Comparison of ENCODE assay signal across 8 mouse cellular contexts in the genomic region with DNA sequence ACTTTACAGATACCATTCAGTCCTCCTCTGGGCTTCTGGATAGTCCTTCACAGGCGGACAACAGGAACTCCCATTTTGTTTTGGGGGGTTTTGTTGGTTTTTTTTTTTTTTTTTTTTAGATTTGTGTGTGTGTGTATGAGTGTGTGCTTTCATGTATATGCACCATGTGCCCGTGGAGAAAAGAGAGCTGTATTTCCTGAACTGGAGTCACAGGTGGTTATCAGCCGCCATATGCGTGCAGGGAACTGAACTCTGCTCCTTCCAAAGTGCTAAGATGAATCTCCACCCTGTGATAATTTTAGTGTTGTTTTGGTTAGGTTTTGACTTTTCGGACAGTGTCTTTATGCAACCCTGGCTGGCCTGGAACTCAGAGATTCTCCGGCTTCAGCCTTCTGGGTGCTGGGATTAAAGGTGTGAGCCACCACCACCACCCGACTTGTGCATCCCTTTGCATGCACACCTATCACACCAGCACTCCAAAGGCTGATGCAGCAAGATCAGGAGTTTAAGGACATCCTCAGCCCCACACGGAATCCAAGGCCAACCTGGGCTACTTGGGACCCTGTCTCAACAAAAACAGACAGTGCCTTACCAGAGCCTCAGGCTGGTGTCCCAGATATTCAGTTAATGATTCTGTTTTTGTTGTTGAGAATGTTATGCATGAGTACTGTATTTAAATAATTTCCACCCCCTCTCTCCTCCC. TPM values are rescaled to one million over a fixed set of nuclear protein-coding genes. Genes with fewer than 3 reads are reported as not detected.
A peak's percentile ranks its signal among the peaks of the same experiment; 100 is the strongest.
DNase-seq lines count a peak whose midpoint lies in the region; ATAC-seq and TF ChIP-seq lines count a peak whose summit lies in the region.

No protein-coding gene starts in this region.

- no peak overlapping the region for H3K27ac ChIP-seq in embryonic facial prominence, embryonic 11.5 days (replicated peaks; ENCODE audit: low read depth, low read length)
- peak overlapping the region; percentile 85 for H3K27ac ChIP-seq in kidney, adult 2 months (ENCODE audit: insufficient read depth, low read depth, low read length)
- peak overlapping the region; percentile 91; the same call in 1 of the 2 replicates for H3K27ac ChIP-seq in midbrain, embryonic 15.5 days

- TF ChIP-seq CTCF in kidney, adult 2 months (conservative IDR thresholded peaks at IDR 0.05; ENCODE audit: insufficient read depth, insufficient read length, low read depth, low read length), result no peak

- no peaks in the 10 kb centered on the region for H3K27me3 ChIP-seq in embryonic facial prominence, embryonic 11.5 days (ENCODE audit: control insufficient read depth, insufficient read depth, low read length)
- no peaks in the 10 kb centered on the region for H3K27me3 ChIP-seq in kidney, adult 2 months (replicated peaks; ENCODE audit: control insufficient read depth, insufficient read depth, low read length)
- no peaks in the 10 kb centered on the region for H3K27me3 ChIP-seq in midbrain, embryonic 15.5 days (replicated peaks)

- peak; percentile 48 for DNase-seq in kidney, adult 11 months
- no peak for DNase-seq in kidney, postnatal 4 days
- no peak for DNase-seq in embryonic facial prominence, embryonic 11.5 days (ENCODE audit: low spot score)
- no peak for DNase-seq in kidney, adult 2 months
- DNase-seq in layer of hippocampus, adult 11-12 months (ENCODE audit: low spot score), result no peak
- no peak for DNase-seq in thymus, adult 18-20 months
- DNase-seq in urinary bladder, postnatal 25 days (ENCODE audit: low spot score), result no peak

- H3K4me2 ChIP-seq in embryonic facial prominence, embryonic 11.5 days (ENCODE audit: low read depth, low read length), result peak overlapping the region; percentile 72
- peak overlapping the region; percentile 79 for H3K4me2 ChIP-seq in midbrain, embryonic 15.5 days

- H3K9me3 ChIP-seq in embryonic facial prominence, embryonic 11.5 days (replicated peaks; ENCODE audit: control insufficient read depth, low read length), result no peaks in the 10 kb centered on the region
- no peaks in the 10 kb centered on the region for H3K9me3 ChIP-seq in midbrain, embryonic 15.5 days

- peak overlapping the region; percentile 84 for H3K9ac ChIP-seq in embryonic facial prominence, embryonic 11.5 days (replicated peaks; ENCODE audit: low read length)
- H3K9ac ChIP-seq in midbrain, embryonic 15.5 days, result peak overlapping the region; percentile 93

- peak overlapping the region; percentile 62 for H3K4me3 ChIP-seq in embryonic facial prominence, embryonic 11.5 days (ENCODE audit: low read depth, low read length)
- H3K4me3 ChIP-seq in kidney, adult 2 months (ENCODE audit: insufficient read depth, low read depth, low read length), result peak overlapping the region; percentile 67
- H3K4me3 ChIP-seq in midbrain, embryonic 15.5 days, result peak overlapping the region; percentile 89

- no peaks in the 10 kb centered on the region; the same call in 1 of the 2 replicates for H3K4me1 ChIP-seq in embryonic facial prominence, embryonic 11.5 days (ENCODE audit: control insufficient read depth, insufficient read depth, low read length)
- peaks cover 16% of the 10 kb centered on the region; the same call in 1 of the 2 replicates for H3K4me1 ChIP-seq in kidney, adult 2 months (ENCODE audit: control insufficient read depth, insufficient read depth, low read length)
- H3K4me1 ChIP-seq in midbrain, embryonic 15.5 days, result peaks cover 41% of the 10 kb centered on the region

- peak; percentile 20 for TF ChIP-seq POLR2A in kidney, adult 2 months (IDR thresholded peaks at IDR 0.05; ENCODE audit: low read depth, low read length)

- H3K36me3 ChIP-seq in embryonic facial prominence, embryonic 11.5 days (replicated peaks; ENCODE audit: control insufficient read depth, insufficient read depth, low read depth, low read length), result no peaks in the 10 kb centered on the region
- H3K36me3 ChIP-seq in kidney, adult 2 months (ENCODE audit: control insufficient read depth, insufficient read depth, low read length), result no peaks in the 10 kb centered on the region
- no peaks in the 10 kb centered on the region for H3K36me3 ChIP-seq in midbrain, embryonic 15.5 days (replicated peaks)

- ATAC-seq in embryonic facial prominence, embryonic 11.5 days (replicated peaks; ENCODE audit: insufficient number of reproducible peaks, low FRiP score, low TSS enrichment, low read depth), result no peak
- ATAC-seq in midbrain, embryonic 15.5 days (replicated peaks), result no peak

- 71% methylated on average over 8 of the region's 8 CpGs for WGBS in embryonic facial prominence, embryonic 11.5 days
- WGBS in kidney, adult 2 months, result 36% methylated on average over 8 of the region's 8 CpGs
- WGBS in midbrain, embryonic 15.5 days, result 74% methylated on average over 8 of the region's 8 CpGs

RNA-seq across cellular contexts. Expression of a gene that starts 1.4 kb away (rescaled TPM):
- polyA plus RNA-seq in embryonic facial prominence, embryonic 11.5 days (2014; fragmentation: Nextera tagmentation; extraction: Ambion mirVana), result 428 and 430 TPM in 2 replicates
- 655 and 703 TPM in 2 replicates for polyA plus RNA-seq in kidney, adult 2 months (2012; rRNA removed)
- polyA plus RNA-seq in midbrain, embryonic 15.5 days (2015; fragmentation: Nextera tagmentation; extraction: Ambion mirVana), result 442 and 447 TPM in 2 replicates

RNA-seq across cellular contexts. Expression of a gene that starts 24.3 kb away (rescaled TPM):
- polyA plus RNA-seq in embryonic facial prominence, embryonic 11.5 days (2014; fragmentation: Nextera tagmentation; extraction: Ambion mirVana), result 19.8 and 26.1 TPM in 2 replicates
- 46.3 and 56.0 TPM in 2 replicates for polyA plus RNA-seq in kidney, adult 2 months (2012; rRNA removed)
- 189 and 193 TPM in 2 replicates for polyA plus RNA-seq in midbrain, embryonic 15.5 days (2015; fragmentation: Nextera tagmentation; extraction: Ambion mirVana)

RNA-seq across cellular contexts. Expression of a gene that starts 47.9 kb away (rescaled TPM):
- 409 and 469 TPM in 2 replicates for polyA plus RNA-seq in embryonic facial prominence, embryonic 11.5 days (2014; fragmentation: Nextera tagmentation; extraction: Ambion mirVana)
- polyA plus RNA-seq in kidney, adult 2 months (2012; rRNA removed), result 14.9 and 18.0 TPM in 2 replicates
- 153 and 181 TPM in 2 replicates for polyA plus RNA-seq in midbrain, embryonic 15.5 days (2015; fragmentation: Nextera tagmentation; extraction: Ambion mirVana)

RNA-seq across cellular contexts. Expression of a gene that starts 56.2 kb away (rescaled TPM):
- polyA plus RNA-seq in embryonic facial prominence, embryonic 11.5 days (2014; fragmentation: Nextera tagmentation; extraction: Ambion mirVana), result 2.4 and 2.5 TPM in 2 replicates
- 4.9 and 5.1 TPM in 2 replicates for polyA plus RNA-seq in kidney, adult 2 months (2012; rRNA removed)
- polyA plus RNA-seq in midbrain, embryonic 15.5 days (2015; fragmentation: Nextera tagmentation; extraction: Ambion mirVana), result 1.2 and 1.4 TPM in 2 replicates
